Mouse (Mus musculus) brain, embryonic 14.5 days (tissue): ENCODE measurements around the gene 4930486L24Rik. TPM values are rescaled to one million over a fixed set of nuclear protein-coding genes. Genes with fewer than 3 reads are reported as not detected.

Source experiments
- DNase-seq: peaks from one replicate; pipeline ENCODE4 v3.0.0-alpha.2; 2011; ENCODE audit warnings: low read depth
- CTCF ChIP-seq: fragments of 200-500 bp; IDR thresholded peaks from 2 replicates; pipeline ENCODE4 v1.5.1; 2012; ENCODE audit warnings: inconsistent platforms, mild to moderate bottlenecking, moderate library complexity, borderline replicate concordance; ENCODE audit not compliant: insufficient read depth, insufficient read length; ENCODE audit errors: extremely low read depth
- POLR2A ChIP-seq: fragments of 200-500 bp; IDR thresholded peaks from 2 replicates; pipeline ENCODE4 v1.6.1; 2012; ENCODE audit warnings: mild to moderate bottlenecking, inconsistent platforms, borderline replicate concordance; ENCODE audit not compliant: poor library complexity, insufficient read depth, insufficient read length, severe bottlenecking; ENCODE audit errors: extremely low read depth
- polyA plus RNA-seq: library from polyadenylated mRNA; depleted of rRNA; stranded (reverse); fragments of >200 nt; gene quantifications from 2 replicates; pipeline ENCODE4 v1.2.3, GENCODE M21; 2012; rRNA removed

Gene 4930486L24Rik
- polyA plus RNA-seq, 1 experiment: 0.14 TPM

DNA sequence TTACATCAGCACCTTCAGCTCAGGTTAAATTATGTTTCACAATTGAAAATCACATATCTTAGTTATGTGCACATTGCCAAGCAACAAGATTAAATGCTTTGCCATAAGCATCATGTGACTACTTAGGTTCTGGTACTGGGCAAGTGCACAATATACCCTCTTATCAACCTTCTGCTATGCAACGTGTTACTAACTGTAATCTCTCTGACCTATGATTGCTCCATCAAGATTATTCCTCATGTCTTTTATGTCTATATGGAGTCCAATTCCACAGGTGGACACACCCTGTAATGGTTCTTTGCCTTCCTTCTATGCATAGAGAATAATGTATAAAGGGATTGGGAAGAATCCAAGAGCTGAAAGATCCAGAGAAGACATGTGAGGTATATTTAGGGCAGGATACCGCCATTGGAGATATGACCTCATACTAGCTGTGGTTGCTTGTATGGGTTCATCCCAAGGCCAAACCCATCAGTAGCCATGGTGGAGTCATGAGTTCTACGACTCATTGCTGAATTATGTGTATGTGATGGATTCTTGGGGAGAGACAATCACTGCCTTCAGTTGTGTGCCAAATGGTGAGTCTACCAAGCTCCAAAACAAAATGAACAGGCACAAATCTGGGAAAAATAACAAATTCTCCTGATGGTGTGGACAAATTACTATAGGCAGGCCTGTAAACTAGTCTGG, 43.6 kb downstream of the 4930486L24Rik start:
- no peak for DNase-seq
- TF ChIP-seq POLR2A: no peak
- TF ChIP-seq CTCF: no peak

DNA sequence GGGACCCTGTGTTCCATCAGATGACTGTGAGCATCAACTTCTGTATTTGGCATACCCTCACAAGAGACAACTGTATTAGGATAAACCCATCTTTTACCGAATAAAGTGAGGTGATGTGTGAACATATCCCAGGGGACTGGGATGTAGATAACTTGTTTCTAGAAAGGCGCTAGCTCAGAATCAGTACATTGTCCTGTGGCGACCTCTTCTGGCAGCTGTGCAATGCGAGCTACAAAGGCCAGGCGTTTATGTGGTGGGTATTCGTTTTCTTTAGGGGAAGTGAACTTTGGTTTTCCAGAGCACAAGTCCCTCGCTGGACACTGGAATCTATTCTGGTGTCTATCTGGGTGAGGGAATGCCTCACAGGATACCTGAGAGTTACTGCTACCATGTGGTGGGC, 44.8 kb downstream of the 4930486L24Rik start:
- DNase-seq: peak; percentile 55
- no peak for TF ChIP-seq POLR2A
- TF ChIP-seq CTCF: peak; percentile 70; the same call in 1 of the 2 replicates

- DNase-seq: no peak
- TF ChIP-seq CTCF: no peak
- no peak for TF ChIP-seq POLR2A
Measured at GRCm38 (mm10) chr13:60813722-60814121, 50.6 kb downstream of the 4930486L24Rik start.

- DNase-seq: no peak
- TF ChIP-seq CTCF (no peak), POLR2A (no peak)
Measured at GRCm38 (mm10) chr13:60812768-60813167, 51.5 kb downstream of the 4930486L24Rik start.

GRCm38 (mm10) chr13:60809690-60810089, 54.6 kb downstream of the 4930486L24Rik start:
- no peak for TF ChIP-seq CTCF
- no peak for TF ChIP-seq POLR2A
- DNase-seq: no peak

DNA sequence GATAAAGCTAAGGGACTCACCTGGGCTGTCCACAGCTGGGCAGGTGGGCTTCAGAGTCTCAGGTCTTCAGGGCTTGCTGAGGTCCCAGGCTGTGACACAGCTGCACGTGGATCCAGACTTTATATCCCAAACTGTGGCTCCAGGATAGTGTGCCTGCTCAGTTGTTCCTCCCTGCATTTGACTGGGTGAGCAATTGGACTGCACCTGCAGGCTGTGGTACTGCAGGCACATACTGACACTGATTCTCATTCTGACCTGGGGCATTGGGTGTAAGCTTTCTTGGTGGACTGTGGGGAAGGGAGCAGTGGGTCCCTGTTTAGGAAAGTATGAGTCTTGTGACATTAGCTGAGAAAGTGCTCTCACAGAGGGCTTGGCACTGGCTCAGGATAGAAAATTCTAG, 61.5 kb downstream of the 4930486L24Rik start, which contains the start of gene Ctsll3:
Gene Ctsll3, minus strand, starts transcription at position 101 of the 400 bp plus-strand sequence.
- DNase-seq: no peak

More for the DNA sequence above, 61.5 kb downstream of the 4930486L24Rik start, which contains the start of gene Ctsll3:
- TF ChIP-seq CTCF (no peak), POLR2A (no peak)

Other genes with a start within 250 kb of the 4930486L24Rik start
- not detected in 2 replicates for gene BC051665, start 78.1 kb downstream of the 4930486L24Rik start, polyA plus RNA-seq
- gene Ctsll3, start 61.6 kb downstream of the 4930486L24Rik start, polyA plus RNA-seq: not detected in 2 replicates
- not detected in 2 replicates for gene Gm49392, start 32.4 kb upstream of the 4930486L24Rik start, polyA plus RNA-seq
- gene Ctla2b, start 33.0 kb upstream of the 4930486L24Rik start, polyA plus RNA-seq: 1.6 TPM in 2 replicates
- gene Tpbpb, start 40.4 kb upstream of the 4930486L24Rik start, polyA plus RNA-seq: 0.27 and 0.39 TPM in 2 replicates
- gene Gm49393, start 71.1 kb upstream of the 4930486L24Rik start, polyA plus RNA-seq: not detected in 2 replicates
- 2.0 and 3.1 TPM in 2 replicates for gene Gm49391, start 72.1 kb upstream of the 4930486L24Rik start, polyA plus RNA-seq
- gene Ctla2a, start 72.2 kb upstream of the 4930486L24Rik start, polyA plus RNA-seq: 5.8 and 10.6 TPM in 2 replicates
- gene Tpbpa, start 77.5 kb upstream of the 4930486L24Rik start, polyA plus RNA-seq: 0.78 and 2.0 TPM in 2 replicates
- gene Ctsj, start 141.5 kb upstream of the 4930486L24Rik start, polyA plus RNA-seq: 0.05 and 0.34 TPM in 2 replicates
- gene Ctsq, start 176.2 kb upstream of the 4930486L24Rik start, polyA plus RNA-seq: 0.05 TPM in 1 of 2 replicates, not detected in the other